Mouse (Mus musculus) embryonic facial prominence, embryonic 15.5 days (tissue): ENCODE results near the gene Zhx3. TPM values are rescaled to one million over a fixed set of nuclear protein-coding genes. Genes with fewer than 3 reads are reported as not detected.

ENCODE experiments used
- ATAC-seq: fragments of 200-750 bp; cut with Nextera tagmentation; 2 replicates; pipeline ENCODE4 v1.8.0; 2017; ENCODE audit warnings: low read depth, moderate TSS enrichment; ENCODE audit not compliant: insufficient number of reproducible peaks, low FRiP score, low TSS enrichment
- H3K27ac ChIP-seq: fragments of 300-500 bp; sonication (generic); replicated peaks from 2 replicates; pipeline ENCODE4 v1.5.1; 2015; ENCODE audit warnings: mild to moderate bottlenecking, inconsistent platforms
- H3K27me3 ChIP-seq: fragments of 300-500 bp; sonication (generic); 2 replicates; pipeline ENCODE4 v1.6.1; 2015; ENCODE audit warnings: inconsistent platforms
- H3K36me3 ChIP-seq: fragments of 300-500 bp; sonication (generic); 2 replicates; pipeline ENCODE4 v1.6.1; 2015; ENCODE audit warnings: mild to moderate bottlenecking, inconsistent platforms
- H3K4me1 ChIP-seq: fragments of 300-500 bp; sonication (generic); 2 replicates; pipeline ENCODE4 v1.6.1; 2015; ENCODE audit warnings: inconsistent platforms
- H3K4me2 ChIP-seq: fragments of 300-500 bp; sonication (generic); replicated peaks from 2 replicates; pipeline ENCODE4 v1.6.1; 2015; ENCODE audit warnings: mild to moderate bottlenecking, inconsistent platforms
- H3K4me3 ChIP-seq: fragments of 300-500 bp; sonication (generic); replicated peaks from 2 replicates; pipeline ENCODE4 v1.5.1; 2015; ENCODE audit warnings: mild to moderate bottlenecking, inconsistent platforms
- H3K9ac ChIP-seq: fragments of 300-500 bp; sonication (generic); 2 replicates; pipeline ENCODE4 v1.6.1; 2015; ENCODE audit warnings: inconsistent platforms
- H3K9me3 ChIP-seq: fragments of 300-500 bp; sonication (generic); replicated peaks from 2 replicates; pipeline ENCODE4 v1.6.1; 2016; ENCODE audit warnings: inconsistent platforms
- WGBS: fragments of 180-500 bp; shearing (Covaris S2); methylation state at CpG from one replicate; pipeline ENCODE4 v1.1.7; 2015; 5-methylcytosine and 5-hydroxymethylcytosine counted together
- polyA plus RNA-seq: library from polyadenylated mRNA; unstranded; fragments of >200 nt; fragmentation: Nextera tagmentation; extraction: Ambion mirVana; gene quantifications from 2 replicates; pipeline ENCODE4 v1.2.1, GENCODE M21; 2015

The Zhx3 gene
- polyA plus RNA-seq, 1 experiment from 2014 or later, result 14.3 TPM

- Histone ChIP-seq H3K4me3 (no peak overlapping the region), H3K27ac (no peak overlapping the region), H3K36me3 (peaks cover 99% of the 10 kb centered on the region), H3K9me3 (no peaks in the 10 kb centered on the region), H3K9ac (no peak overlapping the region), H3K4me1 (no peaks in the 10 kb centered on the region), H3K4me2 (no peak overlapping the region), H3K27me3 (no peaks in the 10 kb centered on the region)
- WGBS, result 86% methylated on average over 6 of the region's 6 CpGs
- ATAC-seq, result no peak
These were observed 116.1 kb downstream of the Zhx3 start for GRCm38 (mm10) chr2:160756583-160757203.

DNA sequence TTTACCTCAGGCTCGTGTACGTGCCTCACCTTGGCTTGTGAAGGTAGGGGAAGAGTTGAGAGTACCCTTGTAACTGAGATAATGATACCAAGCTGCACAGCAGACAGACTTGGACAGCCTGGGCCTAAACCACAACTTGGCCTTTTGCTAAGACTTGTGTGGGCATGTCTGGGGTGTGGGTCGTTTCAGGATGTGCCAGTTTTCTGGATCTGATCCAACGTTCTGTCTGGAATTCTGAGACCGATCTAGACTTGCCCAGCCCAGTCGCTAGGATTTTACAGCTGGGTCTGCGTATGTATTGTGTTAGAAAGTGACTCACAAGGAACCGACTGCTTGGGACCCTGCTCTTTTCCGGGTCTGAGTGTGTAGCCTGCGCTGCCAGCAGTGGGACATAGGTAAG, 125.7 kb downstream of the Zhx3 start:
- no peak for ATAC-seq
- H3K9ac ChIP-seq, result no peak overlapping the region
- H3K4me3 ChIP-seq, result no peak overlapping the region
- no peaks in the 10 kb centered on the region for H3K9me3 ChIP-seq
- H3K4me1 ChIP-seq, result peaks cover 30% of the 10 kb centered on the region
- WGBS, result 60% methylated on average over 10 of the region's 10 CpGs
- no peak overlapping the region for H3K4me2 ChIP-seq
- no peaks in the 10 kb centered on the region for H3K27me3 ChIP-seq
- H3K27ac ChIP-seq, result peak overlapping the region; percentile 51
- H3K36me3 ChIP-seq, result peaks cover 49% of the 10 kb centered on the region

DNA sequence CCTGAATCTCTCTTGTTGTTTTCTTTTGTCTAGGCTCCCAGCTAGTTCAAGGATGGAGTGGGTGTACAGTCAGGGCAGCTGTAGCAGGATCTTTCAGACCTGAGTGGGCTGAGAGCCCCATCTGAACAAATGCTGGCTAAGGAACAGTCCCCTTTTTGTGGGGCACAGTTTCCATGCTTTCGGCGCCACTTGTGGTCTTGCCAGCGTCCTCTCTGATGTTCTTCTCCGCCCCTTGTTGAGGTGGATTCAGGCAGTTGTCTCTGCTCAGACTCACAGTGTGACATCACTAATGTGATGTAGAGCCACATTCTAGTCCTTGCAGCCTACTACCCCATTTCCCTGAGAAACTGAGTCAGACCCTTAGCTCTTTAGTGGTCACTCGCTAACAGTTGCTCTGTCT, 126.2 kb downstream of the Zhx3 start:
- no peak overlapping the region for H3K9ac ChIP-seq
- H3K4me1 ChIP-seq, result peaks cover 34% of the 10 kb centered on the region
- no peaks in the 10 kb centered on the region for H3K27me3 ChIP-seq
- peaks cover 45% of the 10 kb centered on the region for H3K36me3 ChIP-seq
- H3K4me3 ChIP-seq, result no peak overlapping the region
- H3K9me3 ChIP-seq, result no peaks in the 10 kb centered on the region
- no peak for ATAC-seq
- H3K4me2 ChIP-seq, result no peak overlapping the region
- peak overlapping the region; percentile 51 for H3K27ac ChIP-seq
- WGBS, result 82% methylated on average over 5 of the region's 5 CpGs

GRCm38 (mm10) chr2:160745497-160745896, 127.3 kb downstream of the Zhx3 start:
- Histone ChIP-seq H3K4me2 (no peak overlapping the region), H3K36me3 (peaks cover 33% of the 10 kb centered on the region), H3K27me3 (no peaks in the 10 kb centered on the region), H3K4me1 (peaks cover 46% of the 10 kb centered on the region), H3K9me3 (no peaks in the 10 kb centered on the region), H3K9ac (no peak overlapping the region), H3K4me3 (no peak overlapping the region), H3K27ac (no peak overlapping the region; the same call in 1 of the 2 replicates)
- no peak for ATAC-seq
- 90% methylated on average over 1 of the region's 1 CpGs for WGBS

- ATAC-seq, result no peak
- WGBS, result 82% methylated on average over 5 of the region's 5 CpGs
These were observed 128.0 kb downstream of the Zhx3 start for GRCm38 (mm10) chr2:160744823-160745210.

GRCm38 (mm10) chr2:160744040-160744822, 128.6 kb downstream of the Zhx3 start:
- H3K27ac ChIP-seq, result no peak overlapping the region
- H3K9me3 ChIP-seq, result no peaks in the 10 kb centered on the region
- H3K4me1 ChIP-seq, result peaks cover 59% of the 10 kb centered on the region
- H3K4me2 ChIP-seq, result no peak overlapping the region
- H3K36me3 ChIP-seq, result peaks cover 21% of the 10 kb centered on the region
- no peak overlapping the region for H3K9ac ChIP-seq
- no peak overlapping the region for H3K4me3 ChIP-seq
- 91% methylated on average over 7 of the region's 7 CpGs for WGBS
- no peaks in the 10 kb centered on the region for H3K27me3 ChIP-seq
- ATAC-seq, result no peak

More at GRCm38 (mm10) chr2:160744823-160745210, 128.0 kb downstream of the Zhx3 start:
- Histone ChIP-seq H3K27me3 (no peaks in the 10 kb centered on the region), H3K4me3 (no peak overlapping the region), H3K9ac (no peak overlapping the region), H3K4me1 (peaks cover 53% of the 10 kb centered on the region), H3K9me3 (no peaks in the 10 kb centered on the region), H3K36me3 (peaks cover 27% of the 10 kb centered on the region), H3K27ac (no peak overlapping the region; the same call in 1 of the 2 replicates), H3K4me2 (no peak overlapping the region)

DNA sequence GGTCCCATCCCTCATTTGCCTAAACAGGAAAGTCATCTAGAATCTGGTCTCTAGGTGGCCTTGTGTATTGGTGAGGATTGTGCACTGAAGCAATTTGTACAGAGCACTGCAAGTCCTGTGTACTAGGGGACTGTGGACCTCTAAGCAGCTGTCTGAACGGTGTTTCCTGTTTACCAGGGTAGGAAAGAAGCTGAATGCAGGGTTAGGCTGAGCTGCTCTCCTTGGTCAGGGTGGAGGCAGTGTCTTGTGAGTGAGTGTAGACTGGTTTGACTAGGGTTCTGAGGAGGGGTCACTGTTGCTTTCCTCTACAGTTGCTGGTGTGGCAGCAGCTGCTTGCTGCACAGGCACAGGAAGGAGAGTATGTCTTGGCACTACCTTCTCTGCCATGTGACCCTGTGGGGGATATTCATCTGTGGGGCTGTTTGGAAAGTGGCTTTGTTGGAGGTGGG, 130.6 kb downstream of the Zhx3 start:
- H3K27ac ChIP-seq, result peak overlapping the region; percentile 41
- 69% methylated on average over 1 of the region's 1 CpGs for WGBS

GRCm38 (mm10) chr2:160741580-160741979, 131.2 kb downstream of the Zhx3 start:
- Histone ChIP-seq H3K27me3 (no peaks in the 10 kb centered on the region), H3K36me3 (peaks cover 11% of the 10 kb centered on the region; the same call in 1 of the 2 replicates), H3K9me3 (no peaks in the 10 kb centered on the region), H3K4me2 (no peak overlapping the region), H3K4me1 (peaks cover 70% of the 10 kb centered on the region), H3K27ac (peak overlapping the region; percentile 41; the same call in 1 of the 2 replicates), H3K4me3 (no peak overlapping the region), H3K9ac (no peak overlapping the region)
- ATAC-seq, result no peak
- 72% methylated on average over 3 of the region's 3 CpGs for WGBS

More for the DNA sequence above, 130.6 kb downstream of the Zhx3 start:
- no peaks in the 10 kb centered on the region for H3K9me3 ChIP-seq
- ATAC-seq, result no peak
- H3K4me2 ChIP-seq, result no peak overlapping the region
- no peak overlapping the region for H3K4me3 ChIP-seq
- no peak overlapping the region for H3K9ac ChIP-seq
- H3K36me3 ChIP-seq, result peaks cover 5% of the 10 kb centered on the region
- H3K4me1 ChIP-seq, result peaks cover 72% of the 10 kb centered on the region
- H3K27me3 ChIP-seq, result no peaks in the 10 kb centered on the region

GRCm38 (mm10) chr2:160740521-160741156, 132.2 kb downstream of the Zhx3 start:
- Histone ChIP-seq H3K4me2 (no peak overlapping the region), H3K9ac (no peak overlapping the region), H3K27me3 (no peaks in the 10 kb centered on the region), H3K9me3 (no peaks in the 10 kb centered on the region), H3K36me3 (peaks cover 15% of the 10 kb centered on the region; the same call in 1 of the 2 replicates), H3K4me3 (no peak overlapping the region), H3K4me1 (peaks cover 61% of the 10 kb centered on the region), H3K27ac (peak overlapping the region; percentile 41; the same call in 1 of the 2 replicates)
- WGBS, result 32% methylated on average over 11 of the region's 11 CpGs
- 0 out of 2 replicates have a peak, but pooled peaks have one; percentile 17 for ATAC-seq

DNA sequence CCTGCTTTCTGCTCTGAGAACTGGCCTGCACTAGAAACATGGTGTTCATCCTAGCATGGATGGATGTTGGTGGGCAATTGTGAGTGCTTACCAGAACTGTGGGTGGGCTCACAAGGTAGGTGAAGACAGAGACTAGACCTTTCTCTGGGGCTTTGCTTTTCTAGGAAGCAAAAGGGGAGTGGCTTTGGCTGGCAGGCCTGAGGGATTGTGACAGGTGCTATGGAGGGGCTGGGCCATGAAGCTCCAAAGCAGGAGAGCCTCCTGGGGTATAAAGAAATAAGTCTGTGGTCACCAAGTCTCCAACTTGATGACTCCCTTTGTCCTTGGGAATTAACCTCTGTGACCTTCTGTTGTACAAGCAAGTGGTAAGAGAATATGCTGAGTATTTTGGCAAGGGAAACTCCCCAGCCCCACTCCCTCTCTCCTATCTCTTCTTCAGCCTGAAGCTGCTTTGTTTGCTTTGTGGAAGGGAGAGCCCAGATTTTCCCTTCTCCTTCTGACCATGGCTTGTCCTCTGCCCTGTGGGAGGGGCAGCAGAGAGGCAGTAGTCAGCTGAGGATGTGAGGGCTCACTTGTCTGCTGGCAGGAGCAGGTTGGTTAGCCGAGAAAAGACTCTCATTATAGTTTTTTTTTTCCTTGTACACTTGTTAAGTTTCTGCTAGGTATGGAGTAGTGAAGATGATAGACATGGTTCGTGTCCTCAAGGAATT, 133.0 kb downstream of the Zhx3 start:
- peaks cover 62% of the 10 kb centered on the region for H3K4me1 ChIP-seq
- H3K27ac ChIP-seq, result 0 out of 2 replicates have a peak overlapping the region, but pooled peaks have one; percentile 41
- no peak overlapping the region for H3K9ac ChIP-seq
- no peak for ATAC-seq
- H3K27me3 ChIP-seq, result no peaks in the 10 kb centered on the region
- H3K36me3 ChIP-seq, result peaks cover 21% of the 10 kb centered on the region; the same call in 1 of the 2 replicates
- H3K4me3 ChIP-seq, result no peak overlapping the region
- WGBS, result 55% methylated on average over 2 of the region's 2 CpGs
- H3K9me3 ChIP-seq, result no peaks in the 10 kb centered on the region
- H3K4me2 ChIP-seq, result no peak overlapping the region
